Mouse (Mus musculus): ENCODE measurements around the gene Mb21d2.

DNA sequence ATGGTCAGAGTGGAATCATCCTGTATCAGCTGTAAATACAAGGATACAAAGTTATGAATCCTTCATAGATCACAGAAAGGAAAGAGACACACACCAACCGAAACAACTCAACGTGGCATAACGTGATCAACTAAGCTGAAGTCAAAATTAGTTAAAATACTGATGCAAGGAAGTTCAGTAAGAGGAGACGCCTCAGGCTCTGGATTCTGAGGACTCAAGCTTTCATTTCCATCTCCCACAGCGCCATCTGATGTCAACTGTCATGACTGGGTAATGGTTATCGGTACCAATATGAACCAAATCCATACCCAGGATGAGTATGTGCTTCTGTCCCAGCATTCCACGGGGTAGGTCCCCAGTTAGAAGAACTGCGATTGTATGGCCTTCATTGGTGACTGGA is 104.7 kb downstream of the Mb21d2 start:
- no peak for TF ChIP-seq POLR2A (IDR thresholded peaks at IDR 0.05; ENCODE audit: insufficient read depth, low read depth, low read length)
- no peak for TF ChIP-seq CTCF (IDR thresholded peaks at IDR 0.05)

Measured in heart, adult 2 months (tissue).